Mouse (Mus musculus) mouse trophoblast stem cell (cell line): ENCODE results near the gene Tulp1.
"Not testable (repeated sequence)": the region's sequence is repeated elsewhere in the genome, so short reads cannot be mapped to it uniquely, and the experiment has no call there.

ENCODE experiments used
- in situ Hi-C, 2 experiments: fragments of 300-500 bp; cut with MseI, MboI; formaldehyde crosslinking; loops; 2 replicates in 1 of 2; 3 replicates in 1 of 2; pipeline ENCODE4 v1.15.1; 2025

Gene Tulp1

DNA sequence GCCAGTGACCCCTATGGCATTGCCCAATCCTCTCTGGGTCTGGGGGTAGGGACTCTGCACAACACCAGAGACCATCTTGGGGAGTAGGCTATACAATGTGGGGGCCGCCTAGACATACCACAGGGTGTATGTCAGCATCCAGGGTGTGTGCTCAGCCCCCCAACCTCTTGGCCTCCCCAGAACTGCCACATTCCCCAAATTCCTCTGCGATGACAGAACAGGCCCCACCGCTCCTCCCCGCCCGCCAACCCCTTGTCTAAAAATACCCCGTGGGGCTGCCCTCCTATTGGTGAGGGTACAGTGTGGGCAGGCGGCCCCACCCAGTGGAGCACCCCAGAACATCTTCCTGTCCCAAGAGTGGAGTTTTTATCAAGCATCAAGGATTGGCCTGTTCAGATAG lies 24.4 kb downstream of the Tulp1 start:
- in situ Hi-C loops = no loop called here

DNA sequence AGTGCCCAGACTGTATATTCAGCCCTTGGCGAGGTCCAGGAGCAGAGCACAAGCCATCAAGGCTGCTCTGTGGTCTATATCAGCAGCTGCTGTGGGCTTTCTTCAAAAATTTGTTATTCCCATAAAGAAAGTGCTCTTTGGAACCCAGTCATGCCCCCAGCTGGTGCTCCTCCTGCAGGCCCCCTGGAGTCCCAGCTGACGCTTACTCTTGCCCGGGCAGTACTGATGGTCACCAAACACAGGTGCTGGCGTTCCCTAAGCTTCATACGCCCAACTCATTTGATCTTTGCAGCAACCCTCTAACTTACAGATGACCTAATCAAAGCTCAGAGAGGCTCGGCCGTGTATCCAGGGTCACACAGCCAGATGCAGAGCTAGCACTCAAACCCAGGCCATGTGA lies 27.5 kb downstream of the Tulp1 start:
- in situ Hi-C loops = no loop called here

DNA sequence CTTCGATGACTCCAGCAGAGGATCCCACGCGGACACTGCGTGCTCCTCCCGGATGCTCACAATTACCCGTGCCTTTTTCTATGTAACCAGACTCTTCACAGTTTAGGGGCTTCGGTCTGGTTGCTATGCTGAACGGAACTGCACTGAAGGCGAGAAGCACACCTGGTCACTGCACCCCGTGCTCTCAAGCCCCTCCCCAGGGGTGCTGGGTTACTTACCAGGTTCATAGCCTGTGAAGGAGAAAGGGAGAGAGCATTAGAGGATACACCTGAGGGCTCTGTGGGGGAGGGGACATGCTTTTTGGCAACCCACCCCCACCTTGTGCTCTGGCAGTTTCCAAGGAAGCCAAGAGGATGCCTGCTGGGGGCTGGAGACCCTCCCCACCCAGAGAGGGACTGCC lies 29.8 kb downstream of the Tulp1 start:
- in situ Hi-C loops = no loop called here

DNA sequence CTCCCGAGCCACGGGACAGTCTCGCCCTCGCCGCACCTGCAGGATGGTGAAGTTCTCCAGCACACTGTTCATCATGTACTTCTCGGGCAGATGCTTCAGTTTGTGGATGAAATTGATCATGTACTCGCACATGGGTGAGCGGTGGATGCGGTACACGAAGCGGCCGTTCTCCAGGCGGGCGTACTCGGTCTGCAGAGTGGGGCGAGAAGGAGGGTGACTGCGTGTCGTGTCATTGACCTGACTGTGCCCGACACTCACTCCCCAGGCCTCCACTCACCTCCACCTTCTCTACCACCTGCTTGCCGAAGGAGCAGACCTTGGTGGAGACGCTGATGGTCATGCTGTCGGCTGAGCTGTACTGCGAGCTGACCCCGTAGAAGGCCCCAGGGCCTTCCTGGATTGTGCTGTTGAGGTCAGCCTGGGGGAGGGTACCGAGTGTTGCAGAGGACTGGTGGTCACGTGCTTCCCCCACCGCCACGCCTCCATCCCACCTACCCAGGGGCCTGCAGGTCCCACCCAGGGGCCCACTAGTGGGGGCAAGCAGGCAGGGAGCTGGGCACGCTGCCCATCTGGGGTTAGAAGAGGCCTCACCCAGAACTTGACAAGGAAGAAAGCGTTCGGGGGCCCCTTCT lies 32.0 kb downstream of the Tulp1 start:
- in situ Hi-C loops = no loop called here

DNA sequence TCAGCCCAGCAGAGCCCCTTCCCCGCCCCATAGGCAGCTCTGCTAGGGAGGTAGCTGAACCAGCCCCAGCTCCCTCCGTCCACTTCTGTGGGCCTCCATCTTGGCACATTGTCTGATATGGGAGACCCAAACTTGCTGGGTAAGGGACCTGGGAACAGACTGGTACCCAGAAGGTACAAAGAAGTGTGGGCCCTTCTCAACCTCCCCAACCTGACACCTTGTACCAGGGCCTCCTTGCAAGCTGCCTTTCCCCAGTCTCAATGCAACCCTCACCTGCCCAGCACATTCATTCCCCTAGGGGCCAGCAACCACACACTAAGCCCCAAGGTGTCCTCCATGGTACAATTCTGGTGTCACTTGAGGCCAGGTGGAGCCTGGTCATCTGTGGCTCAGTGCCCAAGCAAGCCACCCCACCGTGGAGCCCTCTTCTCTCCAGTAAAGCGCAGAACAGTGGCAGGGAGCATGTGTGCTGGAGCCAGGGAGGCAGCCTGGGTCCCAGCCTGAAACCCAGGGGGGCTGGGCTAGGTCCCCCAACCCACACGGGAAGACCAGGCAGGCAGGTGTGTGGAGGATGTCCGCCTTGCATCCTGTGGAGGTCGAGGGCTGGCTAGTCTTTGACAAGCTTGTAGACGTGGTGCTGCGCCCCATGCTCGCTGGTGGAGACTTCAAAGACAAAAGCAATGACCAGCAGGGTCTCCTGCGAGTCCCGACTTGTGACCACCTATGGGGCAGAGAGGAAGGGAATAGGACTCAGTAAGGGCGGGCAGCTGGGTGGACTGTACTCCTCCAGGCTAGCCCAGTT lies 32.7 kb downstream of the Tulp1 start:
- in situ Hi-C loops = no loop called here

DNA sequence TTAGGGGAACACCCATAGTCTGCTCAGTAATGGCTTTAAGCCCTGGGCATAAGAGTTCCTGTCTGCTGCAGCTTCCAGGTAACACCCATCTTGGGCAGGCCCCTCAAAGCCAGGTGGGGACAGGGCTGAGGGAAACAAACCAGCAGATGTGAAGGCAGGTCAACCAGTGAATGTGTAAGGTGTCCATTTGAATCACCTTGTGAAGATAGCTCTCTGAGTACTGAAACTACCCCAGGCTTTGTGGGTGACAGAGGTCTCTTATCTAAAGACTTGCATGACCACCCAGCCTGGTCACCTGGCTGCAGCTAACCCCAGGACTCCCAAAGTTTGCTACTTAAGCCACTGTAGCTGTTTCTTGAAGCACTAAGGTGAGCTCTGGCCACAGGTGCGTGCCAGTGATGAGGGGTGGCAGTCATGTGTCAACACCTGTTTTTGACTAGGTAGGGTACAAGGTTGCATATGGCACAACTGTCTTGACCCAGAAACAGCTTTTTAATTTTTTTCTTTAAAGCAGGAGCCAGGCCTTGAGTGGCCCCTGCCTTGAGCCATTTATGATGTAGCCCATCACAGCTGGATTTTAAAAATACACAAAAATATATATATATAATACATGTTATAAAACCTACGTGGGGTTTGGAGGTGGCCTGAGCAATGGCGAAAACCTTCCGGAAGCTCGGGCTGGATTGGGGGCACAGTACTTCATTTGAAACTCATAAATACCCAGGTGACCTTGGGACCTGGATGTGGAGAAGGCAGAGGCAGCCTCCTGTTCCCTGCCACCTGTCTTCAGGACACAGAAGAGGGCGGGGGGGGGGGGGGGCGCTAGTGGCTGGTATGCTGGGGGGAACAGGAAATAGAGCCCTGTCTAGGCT lies 33.5 kb downstream of the Tulp1 start:
- in situ Hi-C loops = no loop called here

DNA sequence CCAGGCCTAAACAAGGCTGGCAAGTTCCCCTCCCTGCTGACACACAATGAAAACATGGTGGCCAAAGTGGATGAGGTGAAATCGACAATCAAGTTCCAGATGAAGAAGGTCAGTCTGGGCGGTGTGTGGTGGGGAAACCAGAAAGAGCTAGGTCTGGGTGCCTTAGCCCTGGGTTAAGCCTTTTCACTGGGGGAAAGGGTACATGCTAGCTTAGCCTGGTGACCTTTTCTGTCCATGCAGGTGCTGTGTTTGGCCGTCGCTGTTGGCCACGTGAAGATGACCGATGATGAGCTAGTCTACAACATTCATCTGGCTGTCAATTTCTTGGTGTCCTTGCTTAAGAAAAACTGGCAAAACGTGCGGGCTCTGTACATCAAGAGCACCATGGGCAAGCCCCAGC lies 34.4 kb downstream of the Tulp1 start:
- in situ Hi-C loops = not testable (repeated sequence)

DNA sequence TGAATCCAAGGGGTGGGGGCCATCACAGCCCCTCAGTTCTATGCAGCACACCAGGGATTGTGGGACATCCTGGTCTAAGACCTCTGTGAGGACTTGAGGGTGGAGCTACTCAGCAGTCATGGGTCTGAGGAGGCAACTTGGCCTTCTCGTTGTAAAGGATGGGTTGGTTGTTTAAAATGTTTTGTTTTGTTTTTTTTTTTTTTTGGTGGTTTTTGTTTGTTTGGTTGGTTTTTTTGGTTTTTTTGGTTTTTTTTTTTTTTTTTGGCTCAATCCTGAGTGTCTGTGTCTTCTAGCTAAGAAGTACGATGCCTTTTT lies 34.8 kb downstream of the Tulp1 start:
- in situ Hi-C loops = no loop called here

DNA sequence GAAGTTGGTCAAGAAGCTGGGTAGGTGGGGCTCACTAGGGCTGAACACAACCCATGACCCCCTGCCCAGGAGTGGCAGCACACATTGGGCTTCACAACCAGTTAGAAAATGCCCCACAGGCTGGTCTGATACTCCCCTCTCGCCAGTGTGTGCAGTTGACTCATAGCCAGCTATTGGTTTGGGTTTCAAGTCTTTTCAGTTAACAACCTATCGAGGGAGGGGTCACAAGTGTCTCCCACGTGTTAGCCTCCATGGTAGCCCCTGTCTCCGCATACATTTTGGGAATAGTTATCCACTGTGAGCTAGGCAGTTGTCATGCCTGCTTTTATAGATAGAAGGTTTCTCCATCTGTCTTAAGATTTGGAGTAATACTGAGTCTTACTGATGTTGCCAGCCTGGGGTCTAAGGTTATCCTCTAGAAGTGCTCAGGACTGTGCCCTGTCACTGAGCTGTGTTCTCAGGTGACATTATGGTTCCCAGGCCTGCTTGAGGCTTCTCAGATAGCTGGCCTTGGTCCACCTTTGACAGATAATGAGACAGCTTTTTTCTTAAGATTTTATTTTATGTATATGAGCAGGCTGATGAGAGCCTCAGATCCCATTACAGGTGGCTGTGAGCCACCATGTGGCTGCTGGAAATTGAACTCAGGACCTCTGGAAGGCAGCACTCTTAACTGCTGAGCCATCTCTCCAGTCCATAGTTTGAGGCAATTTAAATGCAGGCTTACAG lies 35.4 kb downstream of the Tulp1 start:
- in situ Hi-C loops = no loop called here

DNA sequence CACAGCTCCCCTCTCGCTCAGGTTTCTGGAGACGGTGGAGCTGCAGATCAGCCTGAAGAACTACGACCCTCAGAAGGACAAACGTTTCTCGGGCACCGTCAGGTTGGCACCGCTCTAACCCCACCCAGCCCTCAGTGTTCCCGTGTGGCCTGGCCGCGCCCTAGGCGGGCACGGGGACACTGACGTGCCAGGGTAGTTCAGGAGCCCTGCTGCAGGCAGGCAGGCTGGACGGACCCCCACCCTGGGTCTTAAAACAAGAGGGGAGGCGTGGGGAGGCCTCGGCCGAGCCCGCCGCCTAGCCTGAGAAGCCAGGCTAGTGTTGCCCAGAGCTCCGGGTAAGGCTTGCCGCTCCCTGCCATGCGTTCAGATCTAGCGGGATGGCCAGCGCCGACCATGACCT lies 36.1 kb downstream of the Tulp1 start:
- in situ Hi-C loops = no loop called here

DNA sequence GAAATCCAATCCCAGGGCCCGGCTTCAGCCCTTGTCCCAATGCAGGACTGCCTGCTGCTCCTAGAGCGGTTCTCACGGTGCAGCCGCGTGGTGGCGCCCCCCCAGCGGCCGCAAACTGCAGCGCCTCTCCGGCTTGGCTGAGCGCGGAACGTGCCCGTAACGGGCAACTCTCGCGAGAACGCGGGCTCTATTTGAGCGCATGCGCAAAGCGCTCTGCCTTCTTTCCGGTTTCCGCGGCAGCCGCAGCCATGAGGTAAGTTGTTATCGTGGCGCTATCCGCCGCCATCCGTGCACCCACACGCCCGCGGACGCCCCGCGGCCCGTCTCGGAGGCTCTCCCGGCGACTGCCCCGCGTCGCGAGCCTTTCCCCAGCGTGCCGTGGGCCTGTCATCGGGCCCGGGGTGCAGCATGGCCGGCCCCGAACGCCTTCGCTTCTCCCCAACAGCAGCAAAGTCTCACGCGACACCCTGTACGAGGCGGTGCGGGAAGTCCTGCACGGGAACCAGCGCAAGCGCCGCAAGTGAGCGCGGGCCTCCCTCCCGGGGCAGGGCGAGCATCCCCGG lies 36.6 kb downstream of the Tulp1 start, which contains the start of gene Rpl10a:
TSS of gene Rpl10a (plus strand) at position 106 of the 563 bp plus-strand sequence.
- in situ Hi-C loops = no loop called here

DNA sequence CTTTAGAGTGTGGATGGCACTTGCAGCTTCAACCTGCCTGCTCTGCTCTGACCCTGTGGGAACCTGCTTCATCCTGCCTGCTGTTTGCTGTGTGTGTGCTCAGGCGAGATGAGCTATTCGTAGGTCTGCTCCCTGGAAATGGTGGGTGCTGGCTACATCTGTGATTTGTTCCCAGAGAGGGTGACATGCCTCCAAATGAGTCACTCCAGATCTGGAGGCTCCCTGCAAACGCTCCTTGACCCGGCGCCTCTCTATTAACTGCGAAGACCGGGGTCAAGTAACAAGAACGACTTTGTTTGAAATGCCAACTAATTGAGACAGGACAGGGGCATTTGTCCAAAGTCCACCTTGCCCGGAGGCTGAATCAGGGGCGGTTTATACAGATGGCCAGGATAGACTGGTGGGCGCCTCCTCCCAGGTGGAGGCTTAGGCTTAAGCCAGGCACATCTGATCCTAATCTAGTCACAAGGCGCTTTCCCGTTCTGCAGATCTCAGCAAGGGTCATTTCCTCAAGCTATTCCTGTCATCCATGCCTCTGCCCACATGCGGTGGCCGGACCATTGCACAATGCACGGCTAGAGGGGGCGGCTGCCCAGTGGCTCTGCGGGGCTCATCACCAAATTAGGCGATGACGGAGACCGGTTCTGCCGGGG lies 37.2 kb downstream of the Tulp1 start:
- in situ Hi-C loops = no loop called here

DNA sequence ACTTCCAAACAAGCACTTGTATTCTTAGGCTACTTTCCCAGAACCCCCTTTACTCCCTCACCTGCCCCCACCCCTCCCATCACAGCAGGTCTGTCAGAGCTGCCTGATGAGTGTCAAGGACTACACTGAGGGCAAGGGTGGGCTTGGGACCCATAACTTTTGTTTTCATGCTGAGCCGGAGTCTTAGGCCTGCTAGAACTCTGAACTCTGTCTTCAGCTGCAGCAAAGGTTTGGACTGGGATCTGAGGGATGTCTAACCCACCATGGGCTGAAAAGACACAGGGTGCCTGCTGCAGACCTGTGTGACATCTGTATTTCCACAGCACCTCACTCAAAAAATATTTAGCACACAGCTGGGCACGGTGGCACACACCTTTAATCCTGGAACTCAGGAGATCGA lies 38.1 kb downstream of the Tulp1 start:
- in situ Hi-C loops = no loop called here

DNA sequence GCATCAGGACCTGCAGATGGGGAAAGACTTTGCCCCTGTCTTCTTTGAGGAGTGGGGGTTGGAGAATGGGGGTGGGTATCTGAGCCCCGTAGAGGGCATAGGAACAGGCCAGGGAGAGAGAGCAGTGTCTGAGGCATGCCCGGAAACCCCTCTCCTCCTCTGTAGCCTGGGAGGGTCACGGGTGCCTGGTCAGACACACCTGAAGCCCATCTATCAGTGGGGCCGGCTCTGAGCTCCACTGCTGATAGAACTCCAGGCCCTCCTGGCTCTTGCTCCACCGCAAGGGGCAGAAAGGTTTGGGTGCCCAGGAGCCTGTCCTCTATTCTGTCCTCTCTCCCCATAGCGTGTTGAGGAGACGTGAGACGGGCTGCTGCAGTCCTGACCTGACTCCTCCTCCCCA lies 39.3 kb downstream of the Tulp1 start:
- in situ Hi-C loops = no loop called here

DNA sequence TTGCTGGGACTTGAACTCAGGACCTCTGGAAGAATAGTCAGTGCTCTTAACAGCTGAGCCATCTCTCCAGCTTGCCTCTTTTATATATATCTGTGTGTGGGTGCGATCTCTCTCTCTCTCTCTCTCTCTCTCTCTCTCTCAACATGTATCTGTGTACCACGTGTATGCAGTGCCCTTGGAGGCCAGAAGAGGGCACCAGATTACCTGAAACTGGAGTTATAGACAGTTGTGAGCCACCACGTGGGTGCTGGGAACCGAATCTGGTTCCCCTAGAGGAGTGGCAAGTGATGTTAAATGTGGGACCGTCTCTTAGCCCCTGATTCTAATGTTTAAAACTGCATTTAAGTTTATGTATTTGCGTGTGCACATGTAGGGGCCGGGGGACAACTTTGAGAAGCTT lies 40.6 kb downstream of the Tulp1 start:
- in situ Hi-C loops = not testable (repeated sequence)

DNA sequence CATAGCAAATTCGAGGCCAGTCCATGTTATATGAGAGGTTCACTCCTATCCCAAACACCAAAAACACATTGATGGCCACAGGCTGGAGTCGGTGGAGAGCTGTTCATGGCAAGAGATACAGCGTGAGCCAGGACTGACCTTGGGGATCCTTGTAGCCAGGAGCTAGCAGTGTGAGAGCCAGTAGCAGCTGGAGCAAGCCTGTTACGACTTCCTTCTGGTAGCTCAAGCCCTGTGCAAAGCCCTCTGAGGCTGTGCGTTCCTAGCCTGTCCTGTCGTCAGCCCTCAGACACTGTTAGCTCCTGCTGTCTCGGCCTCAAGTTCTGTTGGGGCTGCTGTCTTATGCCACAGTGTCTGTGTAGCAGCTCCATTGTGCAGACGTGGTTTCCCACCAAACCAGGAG lies 41.2 kb downstream of the Tulp1 start:
- in situ Hi-C loops = no loop called here

DNA sequence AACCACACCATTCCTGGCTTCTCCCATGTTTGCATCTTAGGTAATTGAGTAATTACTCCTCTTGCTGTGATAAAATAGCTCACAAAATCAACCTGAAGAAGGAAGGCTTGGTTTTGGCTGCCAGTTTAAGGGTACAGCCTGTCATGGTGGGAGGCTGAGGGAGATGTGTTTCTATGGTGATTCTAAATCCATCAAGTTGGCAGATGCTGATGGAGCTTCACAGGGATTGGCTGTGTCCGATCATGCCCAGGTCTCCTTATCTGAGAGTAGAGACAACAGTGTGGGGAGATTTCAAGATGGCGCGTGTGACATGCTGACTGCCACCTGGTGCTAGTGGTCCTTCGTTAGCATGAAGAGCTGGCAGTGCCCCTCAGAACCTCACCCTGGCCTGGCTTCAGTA lies 43.3 kb downstream of the Tulp1 start:
- in situ Hi-C loops = no loop called here

DNA sequence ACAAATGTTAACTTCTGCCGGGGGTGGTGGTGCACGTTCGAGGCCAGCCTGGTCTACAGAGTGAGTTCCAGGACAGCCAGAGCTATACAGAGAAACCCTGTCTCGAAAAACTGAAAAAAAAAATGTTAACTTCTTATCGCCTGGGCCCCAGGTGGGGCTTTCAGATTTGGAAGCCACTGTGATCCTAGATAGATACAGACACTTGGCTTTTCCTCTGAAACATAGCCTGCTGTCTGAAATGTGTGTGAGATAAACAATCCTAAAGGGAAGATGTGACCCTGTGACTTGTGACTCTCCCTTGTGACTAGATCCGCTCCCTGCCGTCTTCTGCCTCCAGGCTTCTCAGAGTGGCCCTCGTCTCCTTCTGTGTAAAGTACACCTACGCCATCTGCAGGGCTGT lies 47.3 kb downstream of the Tulp1 start:
- in situ Hi-C loops = no loop called here

DNA sequence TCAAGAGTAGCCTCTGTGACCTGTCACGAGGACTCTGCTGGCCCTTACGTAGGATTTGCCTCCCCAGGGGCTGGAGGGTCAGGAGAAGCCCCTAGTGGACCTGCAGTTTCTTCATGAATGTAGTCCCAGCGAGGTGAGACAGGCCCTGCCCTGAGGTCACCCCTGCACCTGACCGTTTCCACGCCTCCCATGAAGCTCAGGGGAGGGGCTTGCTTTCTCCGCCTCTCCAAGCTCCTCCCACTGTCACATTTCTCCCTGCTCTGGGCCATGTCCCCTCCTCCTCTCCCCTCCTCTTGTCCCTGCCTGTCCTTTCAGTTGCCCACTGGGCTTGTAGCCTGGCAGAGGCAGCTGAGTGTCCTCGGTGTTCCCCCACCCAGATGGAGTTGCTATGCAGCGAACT lies 47.9 kb downstream of the Tulp1 start:
- in situ Hi-C loops = no loop called here

DNA sequence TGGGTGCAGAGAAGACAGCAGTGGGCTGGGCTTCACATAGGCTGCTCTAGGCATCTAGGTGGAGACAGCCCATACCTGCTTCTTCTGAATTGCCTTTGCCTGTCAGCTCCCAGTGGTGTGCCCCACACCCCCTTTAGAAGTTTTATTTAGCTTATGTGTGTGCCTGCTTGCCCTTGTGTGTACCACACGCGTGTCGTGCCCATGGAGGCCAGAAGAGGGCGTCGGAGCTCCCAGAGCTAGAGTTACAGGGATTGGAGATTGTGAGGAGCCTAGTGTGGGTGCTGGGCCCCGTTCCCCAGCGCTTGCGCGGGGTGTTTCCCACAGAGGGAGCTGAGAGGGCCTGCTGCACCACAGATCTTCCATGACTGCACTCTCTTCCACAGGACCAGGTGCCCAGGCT lies 48.5 kb downstream of the Tulp1 start:
- in situ Hi-C loops = no loop called here

DNA sequence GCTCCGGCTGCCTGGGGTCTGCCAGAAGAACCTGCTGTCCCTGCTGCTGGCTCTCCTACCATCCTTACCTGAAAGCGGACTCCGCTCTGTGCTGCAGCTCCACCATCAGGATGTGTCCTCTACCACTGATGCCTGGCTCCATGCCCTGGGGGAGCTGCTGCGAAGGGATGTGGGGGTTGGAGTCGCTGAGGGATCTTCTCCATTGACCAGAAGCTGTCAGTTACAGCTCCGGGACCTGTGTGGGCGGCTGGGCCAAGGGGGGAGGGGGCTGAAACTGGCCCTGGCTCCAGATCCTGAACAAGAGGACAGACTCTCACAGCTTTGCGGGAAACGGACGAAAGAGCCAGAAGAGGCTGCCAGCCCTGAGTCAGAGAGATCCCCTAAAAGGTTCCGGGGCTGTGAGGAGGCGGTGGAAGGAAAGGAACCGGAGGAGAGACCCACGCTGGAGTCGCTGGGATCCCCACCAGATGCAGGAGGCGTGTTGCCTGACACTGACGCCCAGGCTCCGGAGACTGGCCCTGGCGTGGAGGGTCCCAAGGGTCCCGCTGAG lies 49.3 kb downstream of the Tulp1 start:
- in situ Hi-C loops = no loop called here
